ENCODE assay signal across 8 mouse cellular contexts in genomic region chr11:110357756-110358551, GRCm38 (mm10). TPM values are rescaled to one million over a fixed set of nuclear protein-coding genes. Genes with fewer than 3 reads are reported as not detected.
A peak's percentile ranks its signal among the peaks of the same experiment; 100 is the strongest.
DNase-seq lines count a peak whose midpoint lies in the region; ATAC-seq lines count a peak whose summit lies in the region.

No protein-coding gene starts in this region.

- H3K4me1 ChIP-seq in heart, embryonic 13.5 days, result no peaks in the 10 kb centered on the region
- H3K4me1 ChIP-seq in heart, embryonic 12.5 days (replicated peaks), result no peaks in the 10 kb centered on the region
- H3K4me1 ChIP-seq in forebrain, embryonic 11.5 days (replicated peaks; ENCODE audit: control insufficient read depth, insufficient read depth, low read length), result no peaks in the 10 kb centered on the region

- H3K36me3 ChIP-seq in heart, embryonic 13.5 days, result no peaks in the 10 kb centered on the region
- H3K36me3 ChIP-seq in heart, embryonic 12.5 days, result no peaks in the 10 kb centered on the region
- no peaks in the 10 kb centered on the region for H3K36me3 ChIP-seq in forebrain, embryonic 11.5 days (ENCODE audit: control insufficient read depth, insufficient read depth, low read length)

- DNase-seq in 3134 (ENCODE audit: extremely low read depth, insufficient read length, low spot score) (peak; percentile 51), adipocyte (ENCODE audit: low spot score) (peak; percentile 39)
- peak; percentile 20 for DNase-seq in forelimb bud, embryonic 11.5 days (ENCODE audit: low read depth, low spot score)
- DNase-seq in left cerebral cortex, adult 18-20 months (ENCODE audit: low spot score in 2 of 2), result peak; percentile 65 to 66
- peak; percentile 19 for DNase-seq in retina, postnatal 7 days (ENCODE audit: low read depth, low spot score)
- DNase-seq in forebrain, embryonic 11.5 days (ENCODE audit: low spot score), result no peak

- H3K4me3 ChIP-seq in heart, embryonic 13.5 days, result no peak overlapping the region
- H3K4me3 ChIP-seq in heart, embryonic 12.5 days, result no peak overlapping the region
- H3K4me3 ChIP-seq in forebrain, embryonic 11.5 days (ENCODE audit: low read depth, low read length), result no peak overlapping the region

- 58% methylated on average over 16 of the region's 16 CpGs for WGBS in heart, embryonic 13.5 days
- 59% methylated on average over 16 of the region's 16 CpGs for WGBS in heart, embryonic 12.5 days
- WGBS in forebrain, embryonic 11.5 days, result 80% methylated on average over 16 of the region's 16 CpGs

- peak overlapping the region; percentile 31 for H3K4me2 ChIP-seq in heart, embryonic 13.5 days
- no peak overlapping the region for H3K4me2 ChIP-seq in heart, embryonic 12.5 days
- H3K4me2 ChIP-seq in forebrain, embryonic 11.5 days (ENCODE audit: low read depth, low read length, severe bottlenecking), result no peak overlapping the region

- no peak overlapping the region for H3K27ac ChIP-seq in heart, embryonic 13.5 days (replicated peaks)
- H3K27ac ChIP-seq in heart, embryonic 12.5 days (ENCODE audit: poor library complexity, severe bottlenecking), result no peak overlapping the region
- H3K27ac ChIP-seq in forebrain, embryonic 11.5 days (ENCODE audit: low read depth, low read length), result no peak overlapping the region

- H3K9me3 ChIP-seq in heart, embryonic 13.5 days, result peaks cover 7% of the 10 kb centered on the region; the same call in 1 of the 2 replicates
- peaks cover 10% of the 10 kb centered on the region; the same call in 1 of the 2 replicates for H3K9me3 ChIP-seq in heart, embryonic 12.5 days (replicated peaks)
- H3K9me3 ChIP-seq in forebrain, embryonic 11.5 days (ENCODE audit: control insufficient read depth, low read length), result no peaks in the 10 kb centered on the region

- H3K27me3 ChIP-seq in heart, embryonic 13.5 days (replicated peaks), result no peaks in the 10 kb centered on the region
- H3K27me3 ChIP-seq in heart, embryonic 12.5 days (replicated peaks), result no peaks in the 10 kb centered on the region
- no peaks in the 10 kb centered on the region for H3K27me3 ChIP-seq in forebrain, embryonic 11.5 days (ENCODE audit: control insufficient read depth, insufficient read depth, low read length)

- no peak overlapping the region for H3K9ac ChIP-seq in heart, embryonic 13.5 days
- no peak overlapping the region for H3K9ac ChIP-seq in heart, embryonic 12.5 days
- no peak overlapping the region for H3K9ac ChIP-seq in forebrain, embryonic 11.5 days (ENCODE audit: low read length)

- ATAC-seq in heart, embryonic 13.5 days (ENCODE audit: extremely low read depth, insufficient number of reproducible peaks, low FRiP score, low TSS enrichment), result no peak
- no peak for ATAC-seq in heart, embryonic 12.5 days (ENCODE audit: insufficient number of reproducible peaks, low FRiP score)
- no peak for ATAC-seq in forebrain, embryonic 11.5 days (replicated peaks; ENCODE audit: low FRiP score)

RNA-seq across cellular contexts. Expression of gene Abca5, which starts 20.4 kb away (rescaled TPM):
- 1.8 and 1.9 TPM in 2 replicates for polyA plus RNA-seq in heart, embryonic 13.5 days (2015; fragmentation: Nextera tagmentation; extraction: Ambion mirVana)
- 2.6 TPM in 2 replicates for polyA plus RNA-seq in heart, embryonic 12.5 days (2016; fragmentation: Nextera tagmentation; extraction: Ambion mirVana)
- 10 to 100 TPM; 48.0 to 55.0 TPM for total RNA-seq in left cerebral cortex, adult 18-20 months (2021)
- 2.3 and 3.8 TPM in 2 replicates for polyA plus RNA-seq in forebrain, embryonic 11.5 days (2014; fragmentation: Nextera tagmentation; extraction: Ambion mirVana)

RNA-seq across cellular contexts. Expression of gene Map2k6, which starts 41.0 kb away (rescaled TPM):
- 13.6 and 14.4 TPM in 2 replicates for polyA plus RNA-seq in heart, embryonic 13.5 days (2015; fragmentation: Nextera tagmentation; extraction: Ambion mirVana)
- polyA plus RNA-seq in heart, embryonic 12.5 days (2016; fragmentation: Nextera tagmentation; extraction: Ambion mirVana), result 13.7 and 17.4 TPM in 2 replicates
- total RNA-seq in left cerebral cortex, adult 18-20 months (2021), result 10 to 100 TPM; 22.0 to 23.2 TPM
- 39.1 and 42.2 TPM in 2 replicates for polyA plus RNA-seq in forebrain, embryonic 11.5 days (2014; fragmentation: Nextera tagmentation; extraction: Ambion mirVana)
